In genomic region chr14:103929734-103930364, GRCm38 (mm10) we compare ENCODE assay signal across 8 mouse cellular contexts.
"Had no signal": no experiment of that assay in that cellular context is flagged by ENCODE, and none has a peak within 500 bp of the region (broad histone marks: within the 10 kb centered on the region; RNA-seq: fewer than 3 reads in every experiment).

No protein-coding gene starts in this region.

- DNase-seq: right cerebral cortex, postnatal 14 days had no signal

- ATAC-seq: inflammation-experienced regulatory T-cells, adult 6 months; liver, embryonic 12.5 days had no signal

- H3K9me3 ChIP-seq: limb, embryonic 15.5 days; liver, embryonic 12.5 days; lung, embryonic 15.5 days; midbrain, embryonic 12.5 days; stomach, embryonic 15.5 days had no signal

- H3K27me3 ChIP-seq: limb, embryonic 15.5 days; liver, embryonic 12.5 days; lung, embryonic 15.5 days; megakaryocyte, embryonic 14.5 days; midbrain, embryonic 12.5 days; stomach, embryonic 15.5 days had no signal

- H3K4me3 ChIP-seq: limb, embryonic 15.5 days; liver, embryonic 12.5 days; lung, embryonic 15.5 days; megakaryocyte, embryonic 14.5 days; midbrain, embryonic 12.5 days; stomach, embryonic 15.5 days had no signal

- H3K4me2 ChIP-seq: limb, embryonic 15.5 days; liver, embryonic 12.5 days; lung, embryonic 15.5 days; midbrain, embryonic 12.5 days; stomach, embryonic 15.5 days had no signal

- H3K9ac ChIP-seq: limb, embryonic 15.5 days; liver, embryonic 12.5 days; lung, embryonic 15.5 days; midbrain, embryonic 12.5 days; stomach, embryonic 15.5 days had no signal

- H3K27ac ChIP-seq: limb, embryonic 15.5 days; liver, embryonic 12.5 days; lung, embryonic 15.5 days; midbrain, embryonic 12.5 days; stomach, embryonic 15.5 days had no signal

- H3K4me1 ChIP-seq: limb, embryonic 15.5 days; liver, embryonic 12.5 days; lung, embryonic 15.5 days; megakaryocyte, embryonic 14.5 days; midbrain, embryonic 12.5 days; stomach, embryonic 15.5 days had no signal

- H3K36me3 ChIP-seq: limb, embryonic 15.5 days; liver, embryonic 12.5 days; lung, embryonic 15.5 days; midbrain, embryonic 12.5 days; stomach, embryonic 15.5 days had no signal
